Mouse (Mus musculus) midbrain, embryonic 16.5 days (tissue): ENCODE measurements around the gene E2f3. TPM values are rescaled to one million over a fixed set of nuclear protein-coding genes. Genes with fewer than 3 reads are reported as not detected.

Source experiments
- ATAC-seq: fragments of 200-750 bp; cut with Nextera tagmentation; 2 replicates; pipeline ENCODE4 v1.8.0; 2017; ENCODE audit warnings: moderate TSS enrichment
- H3K27ac ChIP-seq: fragments of 300-500 bp; sonication (generic); 2 replicates; pipeline ENCODE4 v1.5.1; 2014; ENCODE audit warnings: mild to moderate bottlenecking, low read length, mixed read lengths
- H3K27me3 ChIP-seq: fragments of 300-500 bp; sonication (generic); 2 replicates; pipeline ENCODE4 v1.6.1; 2014; ENCODE audit warnings: low read depth, low read length, mixed read lengths; ENCODE audit not compliant: control insufficient read depth, insufficient read depth
- H3K36me3 ChIP-seq: fragments of 300-500 bp; sonication (generic); 2 replicates; pipeline ENCODE4 v1.6.1; 2014; ENCODE audit warnings: mild to moderate bottlenecking, low read length, moderate library complexity, mixed read lengths; ENCODE audit not compliant: control insufficient read depth, insufficient read depth
- H3K4me1 ChIP-seq: fragments of 300-500 bp; sonication (generic); 2 replicates; pipeline ENCODE4 v1.6.1; 2014; ENCODE audit warnings: mild to moderate bottlenecking, low read length, mixed read lengths; ENCODE audit not compliant: control insufficient read depth, insufficient read depth
- H3K4me2 ChIP-seq: fragments of 300-500 bp; sonication (generic); 2 replicates; pipeline ENCODE4 v1.6.1; 2014; ENCODE audit warnings: mild to moderate bottlenecking, low read length, mixed read lengths
- H3K4me3 ChIP-seq: fragments of 300-500 bp; sonication (generic); 2 replicates; pipeline ENCODE4 v1.5.1; 2014; ENCODE audit warnings: low read depth, mild to moderate bottlenecking, low read length, moderate library complexity, mixed read lengths
- H3K9ac ChIP-seq: fragments of 300-500 bp; sonication (generic); 2 replicates; pipeline ENCODE4 v1.6.1; 2014; ENCODE audit warnings: low read depth, low read length, mixed read lengths
- H3K9me3 ChIP-seq: fragments of 300-500 bp; sonication (generic); replicated peaks from 2 replicates; pipeline ENCODE4 v1.6.1; 2014; ENCODE audit warnings: mild to moderate bottlenecking, low read length, mixed read lengths; ENCODE audit not compliant: control insufficient read depth, poor library complexity, severe bottlenecking
- WGBS: fragments of 180-500 bp; shearing (Covaris S2); extraction: QIAGEN DNeasy Blood & Tissue Kit; methylation state at CpG from one replicate; pipeline ENCODE4 v1.1.7; 2014; 5-methylcytosine and 5-hydroxymethylcytosine counted together
- polyA plus RNA-seq: library from polyadenylated mRNA; unstranded; fragments of >200 nt; fragmentation: Nextera tagmentation; extraction: Ambion mirVana; gene quantifications from 2 replicates; pipeline ENCODE4 v1.2.1, GENCODE M21; 2015

The E2f3 gene
- 4.0 and 4.4 TPM in 2 replicates for polyA plus RNA-seq

DNA sequence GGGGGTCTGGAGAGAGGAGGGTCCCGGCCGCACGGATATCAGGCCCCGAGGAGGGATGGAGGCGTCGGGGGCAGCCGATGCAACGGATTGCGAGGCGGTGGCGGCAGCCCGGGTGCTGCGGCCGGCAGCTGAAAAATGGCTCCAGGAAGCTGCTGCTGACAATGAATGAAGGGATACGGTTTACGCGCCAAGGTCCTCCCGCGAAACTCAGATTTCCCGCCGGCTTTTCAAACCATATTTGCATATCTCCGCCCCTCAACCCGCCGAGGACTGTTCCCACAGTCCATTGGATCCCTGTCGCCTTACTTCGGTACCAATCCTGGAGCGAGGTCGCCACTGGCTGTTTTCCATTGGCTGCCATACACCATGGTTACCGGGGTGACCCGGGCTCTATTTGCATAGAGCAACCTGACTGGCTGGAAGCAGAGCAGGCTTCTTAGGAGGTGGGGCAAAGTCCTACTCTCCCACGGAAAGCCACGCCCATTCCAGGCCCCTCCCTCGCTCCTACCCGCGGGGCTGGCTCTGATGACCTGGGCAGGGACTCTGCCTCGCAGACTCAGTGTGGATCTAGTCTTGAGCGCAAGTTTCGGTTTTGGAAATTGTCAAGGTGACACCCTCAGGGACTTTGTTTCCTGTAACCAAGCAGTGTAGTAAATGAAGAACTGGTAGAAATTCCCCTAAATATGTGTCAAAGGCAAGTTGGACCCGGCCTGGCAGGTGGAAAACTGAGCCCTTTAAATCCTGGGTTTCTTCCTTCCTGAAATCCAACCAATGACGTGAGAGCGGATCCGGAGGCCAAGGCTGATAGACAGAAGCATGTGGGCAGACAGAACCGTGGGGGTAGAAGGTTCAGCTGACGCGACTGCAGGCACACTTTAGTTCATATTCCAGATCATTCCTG lies at the start of gene E2f3:
Gene E2f3, minus strand, starts transcription at position 209 of the 901 bp plus-strand sequence.
- Histone ChIP-seq H3K4me2 (peak within 1 kb of the TSS; percentile 95), H3K9ac (peak within 1 kb of the TSS; percentile 89), H3K27me3 (no peaks in the 10 kb centered on the region), H3K4me1 (peaks cover 5% of the 10 kb centered on the region), H3K9me3 (no peaks in the 10 kb centered on the region), H3K27ac (peak within 1 kb of the TSS; percentile 82), H3K4me3 (peak within 1 kb of the TSS; percentile 87), H3K36me3 (no peaks in the 10 kb centered on the region)
- peak; percentile 100 for ATAC-seq
- WGBS = under 1% methylated on average over 45 of the region's 45 CpGs

DNA sequence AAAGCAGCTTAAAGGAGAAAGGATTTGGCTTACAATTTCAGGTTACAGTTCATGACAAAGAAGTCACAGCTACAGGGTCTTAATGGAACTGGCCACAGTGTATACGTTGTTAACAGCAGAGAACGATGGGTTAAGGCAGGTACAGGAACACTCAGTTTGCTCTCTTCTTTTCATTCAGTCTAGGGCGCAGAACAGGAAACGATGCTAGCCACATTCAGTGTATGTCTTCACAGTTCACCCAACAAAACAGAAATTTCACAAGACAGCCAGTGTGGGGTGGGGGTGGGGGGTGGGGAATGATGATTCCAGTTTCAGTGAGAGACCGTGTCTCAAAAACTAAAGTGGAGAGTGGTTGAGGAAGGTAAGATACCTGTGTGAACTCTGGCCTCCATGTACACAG lies 48.7 kb upstream of the E2f3 start:
- H3K4me3 ChIP-seq = no peak overlapping the region
- no peak for ATAC-seq
- 93% methylated on average over 5 of the region's 5 CpGs for WGBS
- H3K4me1 ChIP-seq = no peaks in the 10 kb centered on the region
- no peak overlapping the region for H3K4me2 ChIP-seq
- no peak overlapping the region for H3K27ac ChIP-seq
- H3K9me3 ChIP-seq = no peaks in the 10 kb centered on the region
- H3K36me3 ChIP-seq = no peaks in the 10 kb centered on the region
- no peaks in the 10 kb centered on the region for H3K27me3 ChIP-seq
- no peak overlapping the region for H3K9ac ChIP-seq

DNA sequence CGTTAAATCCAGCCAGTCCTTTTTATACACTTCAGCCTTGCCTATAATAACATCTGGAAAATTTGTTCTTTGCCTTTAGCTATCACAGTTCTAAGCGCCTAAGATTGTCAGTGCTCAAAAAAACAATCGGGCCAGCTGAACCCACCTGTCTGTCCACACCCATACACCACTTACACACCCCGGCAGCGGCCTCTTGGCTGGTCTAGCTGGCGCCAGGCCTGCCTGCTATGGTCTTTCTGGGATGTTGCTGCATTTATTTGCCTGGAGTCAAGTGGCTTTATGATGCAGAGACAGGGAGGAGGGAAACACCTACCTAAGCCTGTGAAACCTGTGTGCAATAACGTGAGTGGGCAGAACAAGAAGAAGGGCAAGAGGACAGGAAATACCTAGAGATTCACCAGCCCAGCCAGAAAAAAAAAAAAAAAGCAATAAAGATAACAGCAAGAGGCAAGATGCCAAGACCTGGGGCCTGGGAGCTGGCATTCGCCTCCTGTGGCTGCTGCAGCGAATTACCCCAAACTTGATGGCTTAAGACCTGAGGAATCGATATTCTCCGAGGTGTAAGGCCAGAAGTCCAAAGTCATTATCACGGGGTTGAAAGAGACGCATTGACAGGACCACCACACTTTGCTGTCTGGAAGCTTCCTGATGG lies 45.9 kb upstream of the E2f3 start:
- 87% methylated on average over 13 of the region's 13 CpGs for WGBS

DNA sequence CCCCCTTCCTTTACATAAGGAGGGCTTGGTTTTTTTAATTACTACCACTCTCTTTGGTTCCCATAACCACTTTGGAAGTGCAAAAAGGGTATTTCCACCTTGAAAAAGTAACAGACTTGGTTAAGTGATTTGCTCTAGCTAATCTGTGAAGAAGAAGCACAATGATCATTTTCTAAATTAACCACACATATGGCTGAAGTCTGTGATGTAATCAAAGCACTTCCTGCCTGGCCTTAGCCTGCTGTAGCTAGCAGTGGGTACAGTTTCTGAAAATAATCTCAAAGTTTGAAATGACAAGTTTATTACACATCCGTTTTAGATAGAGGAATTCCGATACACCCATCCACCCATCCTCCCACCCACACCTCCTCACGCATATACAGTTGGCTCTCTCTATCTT lies 42.0 kb upstream of the E2f3 start:
- H3K4me2 ChIP-seq = no peak overlapping the region
- H3K4me3 ChIP-seq = no peak overlapping the region
- no peaks in the 10 kb centered on the region for H3K4me1 ChIP-seq
- H3K27ac ChIP-seq = no peak overlapping the region
- H3K27me3 ChIP-seq = no peaks in the 10 kb centered on the region
- H3K36me3 ChIP-seq = no peaks in the 10 kb centered on the region
- no peaks in the 10 kb centered on the region for H3K9me3 ChIP-seq
- no peak overlapping the region for H3K9ac ChIP-seq
- ATAC-seq = no peak
- 89% methylated on average over 3 of the region's 3 CpGs for WGBS

More for the DNA sequence above, 45.9 kb upstream of the E2f3 start:
- no peak overlapping the region for H3K4me3 ChIP-seq
- no peaks in the 10 kb centered on the region for H3K4me1 ChIP-seq
- H3K27ac ChIP-seq = no peak overlapping the region
- H3K9me3 ChIP-seq = no peaks in the 10 kb centered on the region
- H3K36me3 ChIP-seq = no peaks in the 10 kb centered on the region
- H3K27me3 ChIP-seq = no peaks in the 10 kb centered on the region
- no peak for ATAC-seq
- no peak overlapping the region for H3K4me2 ChIP-seq
- H3K9ac ChIP-seq = no peak overlapping the region

DNA sequence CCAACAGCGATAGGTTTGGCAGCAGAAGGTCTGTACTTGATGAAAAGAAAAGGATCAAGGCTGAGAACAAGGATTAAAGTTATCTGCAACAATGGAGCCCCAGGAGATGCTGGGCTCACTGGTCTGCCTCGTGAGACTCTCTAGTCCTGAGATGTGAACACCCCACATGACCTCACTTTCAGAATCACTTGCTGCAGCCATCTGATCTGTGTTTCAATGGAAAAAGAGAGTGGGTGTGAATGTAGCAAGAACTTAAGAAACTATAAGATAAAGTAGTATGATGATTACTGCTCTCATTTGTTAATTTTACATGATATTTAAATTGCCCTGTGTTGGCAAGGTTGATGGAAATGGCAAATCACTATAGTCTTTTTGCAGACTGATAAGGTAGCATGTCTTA lies 36.6 kb upstream of the E2f3 start:
- no peak for ATAC-seq
- no peaks in the 10 kb centered on the region for H3K9me3 ChIP-seq
- H3K9ac ChIP-seq = no peak overlapping the region
- H3K36me3 ChIP-seq = no peaks in the 10 kb centered on the region
- H3K27ac ChIP-seq = no peak overlapping the region
- 67% methylated on average over 2 of the region's 2 CpGs for WGBS
- no peak overlapping the region for H3K4me3 ChIP-seq
- no peaks in the 10 kb centered on the region for H3K4me1 ChIP-seq
- no peaks in the 10 kb centered on the region for H3K27me3 ChIP-seq
- H3K4me2 ChIP-seq = no peak overlapping the region

DNA sequence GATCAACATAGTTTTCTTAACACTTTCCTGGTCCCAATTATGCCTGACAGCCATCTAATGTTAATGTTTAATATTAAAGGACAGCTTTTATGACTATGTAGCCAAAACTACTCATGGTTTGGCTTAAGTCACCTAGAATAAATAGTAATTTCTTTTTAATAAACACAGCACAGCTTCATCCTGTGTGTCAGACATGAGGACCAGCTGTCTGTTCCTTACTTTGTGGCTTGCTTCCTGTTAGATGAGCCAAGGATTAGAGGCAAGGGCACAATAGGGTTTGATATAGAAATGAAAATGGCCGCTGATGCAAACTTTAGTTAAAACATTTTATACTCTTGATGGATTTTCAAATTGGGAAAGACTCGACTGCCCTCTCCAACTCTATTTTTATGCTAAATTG lies 32.7 kb upstream of the E2f3 start:
- H3K9me3 ChIP-seq = no peaks in the 10 kb centered on the region
- no peaks in the 10 kb centered on the region for H3K36me3 ChIP-seq
- no peak overlapping the region for H3K4me2 ChIP-seq
- no peak for ATAC-seq
- no peak overlapping the region for H3K27ac ChIP-seq
- 81% methylated on average over 2 of the region's 2 CpGs for WGBS
- no peak overlapping the region for H3K9ac ChIP-seq
- no peak overlapping the region for H3K4me3 ChIP-seq
- H3K4me1 ChIP-seq = no peaks in the 10 kb centered on the region
- H3K27me3 ChIP-seq = no peaks in the 10 kb centered on the region

DNA sequence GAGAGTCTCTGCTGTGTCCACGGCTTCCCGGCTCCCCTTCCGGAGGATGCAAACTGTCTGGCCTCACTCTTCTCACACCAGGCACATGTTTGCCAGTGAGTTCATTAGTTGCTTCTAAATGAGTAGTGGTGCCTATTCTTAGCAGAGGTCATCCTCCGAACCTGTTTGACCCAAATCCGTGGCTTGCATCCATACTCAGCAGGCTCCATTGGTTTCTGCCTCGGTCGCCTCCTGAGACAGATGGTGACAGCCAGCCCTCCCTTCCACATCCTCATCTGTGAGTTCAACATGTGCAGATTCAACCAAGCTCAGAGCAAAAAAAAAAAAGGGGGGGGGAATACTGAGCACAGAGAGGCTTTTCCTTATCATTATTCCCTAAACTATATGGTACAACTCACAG lies 31.7 kb upstream of the E2f3 start:
- WGBS = 90% methylated on average over 7 of the region's 7 CpGs

DNA sequence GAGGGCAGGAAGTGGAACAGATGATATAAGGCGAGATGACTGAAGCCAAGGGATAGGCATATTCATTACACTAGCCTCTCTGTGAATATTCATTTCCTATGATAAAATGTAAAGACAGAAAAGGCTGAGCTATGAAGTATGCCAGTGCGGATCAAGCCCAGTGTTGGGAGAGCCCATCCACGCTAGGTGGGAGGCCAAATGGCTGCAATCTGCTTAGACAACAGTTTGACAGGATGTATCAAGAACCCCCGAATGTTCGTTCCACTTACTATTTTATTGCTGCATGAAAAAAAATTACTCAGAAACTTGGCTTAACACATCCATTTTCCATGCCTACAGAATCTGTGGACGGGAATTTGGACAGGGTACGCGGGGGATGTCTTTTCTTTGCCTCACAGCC lies 28.7 kb upstream of the E2f3 start:
- Histone ChIP-seq H3K9ac (no peak overlapping the region), H3K36me3 (no peaks in the 10 kb centered on the region), H3K4me3 (no peak overlapping the region), H3K4me1 (no peaks in the 10 kb centered on the region), H3K27me3 (no peaks in the 10 kb centered on the region), H3K4me2 (no peak overlapping the region), H3K27ac (no peak overlapping the region), H3K9me3 (no peaks in the 10 kb centered on the region)
- ATAC-seq = no peak
- WGBS = 94% methylated on average over 8 of the region's 8 CpGs

More for the DNA sequence above, 31.7 kb upstream of the E2f3 start:
- H3K4me3 ChIP-seq = no peak overlapping the region
- no peak overlapping the region for H3K4me2 ChIP-seq
- no peak overlapping the region for H3K27ac ChIP-seq
- no peaks in the 10 kb centered on the region for H3K27me3 ChIP-seq
- no peak for ATAC-seq
- H3K36me3 ChIP-seq = no peaks in the 10 kb centered on the region
- no peak overlapping the region for H3K9ac ChIP-seq
- H3K4me1 ChIP-seq = no peaks in the 10 kb centered on the region
- H3K9me3 ChIP-seq = no peaks in the 10 kb centered on the region

DNA sequence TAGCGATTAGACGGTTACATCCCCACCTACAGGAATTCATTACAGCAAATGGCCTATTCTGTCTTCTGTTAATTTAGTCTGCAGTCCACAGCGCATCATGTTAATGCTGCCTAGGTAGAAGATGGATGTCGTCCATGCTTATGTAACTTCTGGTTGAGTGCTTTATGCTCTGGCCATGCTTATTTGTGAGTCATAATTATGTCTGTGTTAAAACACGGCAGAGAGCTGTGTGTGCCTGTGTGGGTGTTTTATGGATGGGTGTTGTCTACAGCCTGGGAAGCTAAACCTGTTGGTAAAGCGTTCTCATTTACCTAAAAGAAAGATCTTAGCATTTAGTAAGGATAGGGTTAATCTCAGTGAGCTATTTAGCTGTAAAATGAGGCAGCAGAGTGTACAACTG lies 26.4 kb upstream of the E2f3 start:
- Histone ChIP-seq H3K4me3 (no peak overlapping the region), H3K27me3 (no peaks in the 10 kb centered on the region), H3K36me3 (no peaks in the 10 kb centered on the region), H3K27ac (no peak overlapping the region), H3K4me2 (no peak overlapping the region), H3K9ac (no peak overlapping the region), H3K9me3 (no peaks in the 10 kb centered on the region), H3K4me1 (no peaks in the 10 kb centered on the region)
- WGBS = 76% methylated on average over 6 of the region's 6 CpGs
- no peak for ATAC-seq
